Mouse (Mus musculus): ENCODE results near the gene Gm11034. TPM values are rescaled to one million over a fixed set of nuclear protein-coding genes. Genes with fewer than 3 reads are reported as not detected.

The Gm11034 gene
- polyA plus RNA-seq, 1 experiment from 2014 or later, result not detected

- H3K9ac ChIP-seq (ENCODE audit: low read length), result no peak overlapping the region
- no peaks in the 10 kb centered on the region for H3K9me3 ChIP-seq (ENCODE audit: control insufficient read depth, low read length)
- no peak overlapping the region for H3K4me3 ChIP-seq (ENCODE audit: control insufficient read depth in 1 of 2, insufficient read depth in 1 of 2, low read depth in 1 of 2, low read length in 2 of 2)
- no peaks in the 10 kb centered on the region for H3K27me3 ChIP-seq (ENCODE audit: control insufficient read depth, insufficient read depth, low read length)
- no peak overlapping the region for H3K4me2 ChIP-seq (ENCODE audit: low read length)
- ATAC-seq (ENCODE audit: insufficient number of reproducible peaks, insufficient read depth, low FRiP score, low read depth), result no peak
- no peaks in the 10 kb centered on the region for H3K36me3 ChIP-seq (ENCODE audit: control insufficient read depth, insufficient read depth, low read length)
- H3K4me1 ChIP-seq (ENCODE audit: control insufficient read depth in 2 of 2, insufficient read depth in 2 of 2, low read length in 2 of 2), result no peaks in the 10 kb centered on the region; a peak in 1 of 4 replicates
- WGBS, result 86% methylated on average over 2 of the region's 2 CpGs
- no peak overlapping the region for H3K27ac ChIP-seq (replicated peaks in 1 of 2; ENCODE audit: control insufficient read depth in 1 of 2, insufficient read depth in 1 of 2, low read depth in 2 of 2, low read length in 2 of 2)
Measured at GRCm38 (mm10) chr8:72187793-72188331, 25.6 kb downstream of the Gm11034 start.

- H3K27ac ChIP-seq (replicated peaks in 1 of 2; ENCODE audit: control insufficient read depth in 1 of 2, insufficient read depth in 1 of 2, low read depth in 2 of 2, low read length in 2 of 2), result no peak overlapping the region
- no peaks in the 10 kb centered on the region for H3K4me1 ChIP-seq (ENCODE audit: control insufficient read depth in 2 of 2, insufficient read depth in 2 of 2, low read length in 2 of 2)
- peaks cover 35% of the 10 kb centered on the region for H3K36me3 ChIP-seq (ENCODE audit: control insufficient read depth, insufficient read depth, low read length)
- no peaks in the 10 kb centered on the region for H3K27me3 ChIP-seq (ENCODE audit: control insufficient read depth, insufficient read depth, low read length)
- WGBS, result 76% methylated on average over 2 of the region's 2 CpGs
- no peak overlapping the region for H3K4me3 ChIP-seq (ENCODE audit: control insufficient read depth in 1 of 2, insufficient read depth in 1 of 2, low read depth in 1 of 2, low read length in 2 of 2)
- no peak overlapping the region for H3K4me2 ChIP-seq (ENCODE audit: low read length)
- H3K9me3 ChIP-seq (ENCODE audit: control insufficient read depth, low read length), result no peaks in the 10 kb centered on the region
- no peak overlapping the region for H3K9ac ChIP-seq (ENCODE audit: low read length)
- no peak for ATAC-seq (ENCODE audit: insufficient number of reproducible peaks, insufficient read depth, low FRiP score, low read depth)
Measured at GRCm38 (mm10) chr8:72183554-72184202, 29.8 kb downstream of the Gm11034 start.

GRCm38 (mm10) chr8:72177346-72177925, 36.0 kb downstream of the Gm11034 start:
- Histone ChIP-seq H3K27me3 (ENCODE audit: control insufficient read depth, insufficient read depth, low read length) (no peaks in the 10 kb centered on the region), H3K9me3 (ENCODE audit: control insufficient read depth, low read length) (no peaks in the 10 kb centered on the region), H3K4me2 (ENCODE audit: low read length) (no peak overlapping the region), H3K9ac (ENCODE audit: low read length) (no peak overlapping the region), H3K4me3 (ENCODE audit: control insufficient read depth in 1 of 2, insufficient read depth in 1 of 2, low read depth in 1 of 2, low read length in 2 of 2) (no peak overlapping the region), H3K36me3 (ENCODE audit: control insufficient read depth, insufficient read depth, low read length) (peaks cover 98% of the 10 kb centered on the region), H3K4me1 (ENCODE audit: control insufficient read depth in 2 of 2, insufficient read depth in 2 of 2, low read length in 2 of 2) (no peaks in the 10 kb centered on the region), H3K27ac (replicated peaks in 1 of 2; ENCODE audit: control insufficient read depth in 1 of 2, insufficient read depth in 1 of 2, low read depth in 2 of 2, low read length in 2 of 2) (no peak overlapping the region)
- 57% methylated on average over 5 of the region's 5 CpGs for WGBS
- ATAC-seq (ENCODE audit: insufficient number of reproducible peaks, insufficient read depth, low FRiP score, low read depth), result no peak

- no peak overlapping the region for H3K27ac ChIP-seq (replicated peaks in 1 of 2; ENCODE audit: control insufficient read depth in 1 of 2, insufficient read depth in 1 of 2, low read depth in 2 of 2, low read length in 2 of 2)
- H3K9ac ChIP-seq (ENCODE audit: low read length), result no peak overlapping the region
- no peaks in the 10 kb centered on the region for H3K9me3 ChIP-seq (ENCODE audit: control insufficient read depth, low read length)
- no peak overlapping the region for H3K4me3 ChIP-seq (ENCODE audit: control insufficient read depth in 1 of 2, insufficient read depth in 1 of 2, low read depth in 1 of 2, low read length in 2 of 2)
- H3K4me1 ChIP-seq (ENCODE audit: control insufficient read depth in 2 of 2, insufficient read depth in 2 of 2, low read length in 2 of 2), result no peaks in the 10 kb centered on the region
- H3K27me3 ChIP-seq (ENCODE audit: control insufficient read depth, insufficient read depth, low read length), result no peaks in the 10 kb centered on the region
- H3K4me2 ChIP-seq (ENCODE audit: low read length), result no peak overlapping the region
- 67% methylated on average over 3 of the region's 3 CpGs for WGBS
- ATAC-seq (ENCODE audit: insufficient number of reproducible peaks, insufficient read depth, low FRiP score, low read depth), result no peak
- H3K36me3 ChIP-seq (ENCODE audit: control insufficient read depth, insufficient read depth, low read length), result peaks cover 76% of the 10 kb centered on the region
Measured at GRCm38 (mm10) chr8:72169681-72170249, 43.7 kb downstream of the Gm11034 start.

- peaks cover 76% of the 10 kb centered on the region for H3K36me3 ChIP-seq (ENCODE audit: control insufficient read depth, insufficient read depth, low read length)
- WGBS, result 86% methylated on average over 3 of the region's 3 CpGs
- no peak for ATAC-seq (ENCODE audit: insufficient number of reproducible peaks, insufficient read depth, low FRiP score, low read depth)
Measured at GRCm38 (mm10) chr8:72169098-72169668, 44.3 kb downstream of the Gm11034 start.

More at GRCm38 (mm10) chr8:72169098-72169668, 44.3 kb downstream of the Gm11034 start:
- H3K9ac ChIP-seq (ENCODE audit: low read length), result no peak overlapping the region
- no peaks in the 10 kb centered on the region for H3K9me3 ChIP-seq (ENCODE audit: control insufficient read depth, low read length)
- H3K4me2 ChIP-seq (ENCODE audit: low read length), result no peak overlapping the region
- no peaks in the 10 kb centered on the region for H3K27me3 ChIP-seq (ENCODE audit: control insufficient read depth, insufficient read depth, low read length)
- H3K27ac ChIP-seq (replicated peaks in 1 of 2; ENCODE audit: control insufficient read depth in 1 of 2, insufficient read depth in 1 of 2, low read depth in 2 of 2, low read length in 2 of 2), result no peak overlapping the region
- no peaks in the 10 kb centered on the region for H3K4me1 ChIP-seq (ENCODE audit: control insufficient read depth in 2 of 2, insufficient read depth in 2 of 2, low read length in 2 of 2)
- H3K4me3 ChIP-seq (ENCODE audit: control insufficient read depth in 1 of 2, insufficient read depth in 1 of 2, low read depth in 1 of 2, low read length in 2 of 2), result no peak overlapping the region

Other genes starting within 250 kb of the Gm11034 start
- gene Cyp4f18, start 204.0 kb downstream of the Gm11034 start, polyA plus RNA-seq (2014; fragmentation: Nextera tagmentation; extraction: Ambion mirVana), result 0.73 and 1.7 TPM in 2 replicates
- not detected in 2 replicates for gene Olfr372, start 172.4 kb downstream of the Gm11034 start, polyA plus RNA-seq (2014; fragmentation: Nextera tagmentation; extraction: Ambion mirVana)
- not detected in 2 replicates for gene Olfr373, start 130.5 kb downstream of the Gm11034 start, polyA plus RNA-seq (2014; fragmentation: Nextera tagmentation; extraction: Ambion mirVana)
- not detected in 2 replicates for gene Olfr374, start 106.6 kb downstream of the Gm11034 start, polyA plus RNA-seq (2014; fragmentation: Nextera tagmentation; extraction: Ambion mirVana)
- gene Tpm4, start 78.7 kb downstream of the Gm11034 start, polyA plus RNA-seq (2014; fragmentation: Nextera tagmentation; extraction: Ambion mirVana), result 305 and 318 TPM in 2 replicates
- 57.8 and 58.2 TPM in 2 replicates for gene Rab8a, start 52.4 kb downstream of the Gm11034 start, polyA plus RNA-seq (2014; fragmentation: Nextera tagmentation; extraction: Ambion mirVana)
- gene Hsh2d, start 24.0 kb downstream of the Gm11034 start, polyA plus RNA-seq (2014; fragmentation: Nextera tagmentation; extraction: Ambion mirVana), result not detected in 2 replicates
- not detected in 2 replicates for gene Cib3, start 799 bp downstream of the Gm11034 start, polyA plus RNA-seq (2014; fragmentation: Nextera tagmentation; extraction: Ambion mirVana)
- gene Fam32a, start 6.1 kb upstream of the Gm11034 start, polyA plus RNA-seq (2014; fragmentation: Nextera tagmentation; extraction: Ambion mirVana), result 39.6 and 42.3 TPM in 2 replicates
- 108 TPM in 2 replicates for gene Ap1m1, start 26.4 kb upstream of the Gm11034 start, polyA plus RNA-seq (2014; fragmentation: Nextera tagmentation; extraction: Ambion mirVana)
- gene Gm10282, start 91.6 kb upstream of the Gm11034 start, polyA plus RNA-seq (2014; fragmentation: Nextera tagmentation; extraction: Ambion mirVana), result 17.9 and 18.1 TPM in 2 replicates
- gene Klf2, start 105.4 kb upstream of the Gm11034 start, polyA plus RNA-seq (2014; fragmentation: Nextera tagmentation; extraction: Ambion mirVana), result 22.0 and 24.1 TPM in 2 replicates
- gene Eps15l1, start 207.8 kb upstream of the Gm11034 start, polyA plus RNA-seq (2014; fragmentation: Nextera tagmentation; extraction: Ambion mirVana), result 39.4 and 44.1 TPM in 2 replicates
- gene Calr3, start 230.2 kb upstream of the Gm11034 start, polyA plus RNA-seq (2014; fragmentation: Nextera tagmentation; extraction: Ambion mirVana), result 1.6 TPM in 2 replicates
- gene 1700030K09Rik, start 230.2 kb upstream of the Gm11034 start, polyA plus RNA-seq (2014; fragmentation: Nextera tagmentation; extraction: Ambion mirVana), result 8.1 and 9.4 TPM in 2 replicates